Mouse (Mus musculus): Measurements from ENCODE around the gene 9130023H24Rik. TPM values are rescaled to one million over a fixed set of nuclear protein-coding genes. Genes with fewer than 3 reads are reported as not detected.
A peak's percentile ranks its signal among the peaks of the same experiment; 100 is the strongest.

9130023H24Rik gene
- polyA plus RNA-seq, 1 experiment from 2014 or later: 11.5 TPM

- no peak overlapping the region for H3K27ac ChIP-seq (replicated peaks; ENCODE audit: low read depth, low read length)
- H3K9ac ChIP-seq (replicated peaks; ENCODE audit: low read length): no peak overlapping the region
- no peak overlapping the region for H3K4me2 ChIP-seq (ENCODE audit: low read length)
- H3K4me3 ChIP-seq (replicated peaks; ENCODE audit: low read depth, low read length): no peak overlapping the region
- no peak for ATAC-seq (ENCODE audit: low FRiP score, low TSS enrichment)
- 47% methylated on average over 8 of the region's 8 CpGs for WGBS
- H3K4me1 ChIP-seq (ENCODE audit: control insufficient read depth, insufficient read depth, low read length): peaks cover 1% of the 10 kb centered on the region
- H3K9me3 ChIP-seq (ENCODE audit: control insufficient read depth, low read length): no peaks in the 10 kb centered on the region
- no peaks in the 10 kb centered on the region for H3K27me3 ChIP-seq (ENCODE audit: control insufficient read depth, insufficient read depth, low read length)
- no peaks in the 10 kb centered on the region for H3K36me3 ChIP-seq (ENCODE audit: control insufficient read depth, insufficient read depth, low read length)
- DNase-seq: no peak
Observed at GRCm38 (mm10) chr7:128231741-128232140, 6.1 kb downstream of the 9130023H24Rik start.

GRCm38 (mm10) chr7:128220936-128221335, 16.9 kb downstream of the 9130023H24Rik start:
- no peak overlapping the region for H3K27ac ChIP-seq (replicated peaks; ENCODE audit: low read depth, low read length)
- no peak overlapping the region for H3K4me2 ChIP-seq (ENCODE audit: low read length)
- H3K36me3 ChIP-seq (ENCODE audit: control insufficient read depth, insufficient read depth, low read length): no peaks in the 10 kb centered on the region
- no peak for DNase-seq
- H3K27me3 ChIP-seq (ENCODE audit: control insufficient read depth, insufficient read depth, low read length): no peaks in the 10 kb centered on the region
- no peak overlapping the region for H3K9ac ChIP-seq (replicated peaks; ENCODE audit: low read length)
- WGBS: 85% methylated on average over 3 of the region's 3 CpGs
- ATAC-seq (ENCODE audit: low FRiP score, low TSS enrichment): no peak
- H3K4me1 ChIP-seq (ENCODE audit: control insufficient read depth, insufficient read depth, low read length): no peaks in the 10 kb centered on the region
- no peak overlapping the region for H3K4me3 ChIP-seq (replicated peaks; ENCODE audit: low read depth, low read length)
- no peaks in the 10 kb centered on the region for H3K9me3 ChIP-seq (ENCODE audit: control insufficient read depth, low read length)

- ATAC-seq (ENCODE audit: low FRiP score, low TSS enrichment) (no peak), DNase-seq (no peak)
- no peaks in the 10 kb centered on the region for H3K36me3 ChIP-seq (ENCODE audit: control insufficient read depth, insufficient read depth, low read length)
- no peak overlapping the region for H3K27ac ChIP-seq (replicated peaks; ENCODE audit: low read depth, low read length)
- no peaks in the 10 kb centered on the region for H3K4me1 ChIP-seq (ENCODE audit: control insufficient read depth, insufficient read depth, low read length)
- no peak overlapping the region for H3K4me3 ChIP-seq (replicated peaks; ENCODE audit: low read depth, low read length)
- no peaks in the 10 kb centered on the region for H3K27me3 ChIP-seq (ENCODE audit: control insufficient read depth, insufficient read depth, low read length)
- no peak overlapping the region for H3K4me2 ChIP-seq (ENCODE audit: low read length)
- H3K9me3 ChIP-seq (ENCODE audit: control insufficient read depth, low read length): no peaks in the 10 kb centered on the region
- H3K9ac ChIP-seq (replicated peaks; ENCODE audit: low read length): no peak overlapping the region
- WGBS: 93% methylated on average over 4 of the region's 4 CpGs
Observed at GRCm38 (mm10) chr7:128219952-128220351, 17.9 kb downstream of the 9130023H24Rik start.

DNA sequence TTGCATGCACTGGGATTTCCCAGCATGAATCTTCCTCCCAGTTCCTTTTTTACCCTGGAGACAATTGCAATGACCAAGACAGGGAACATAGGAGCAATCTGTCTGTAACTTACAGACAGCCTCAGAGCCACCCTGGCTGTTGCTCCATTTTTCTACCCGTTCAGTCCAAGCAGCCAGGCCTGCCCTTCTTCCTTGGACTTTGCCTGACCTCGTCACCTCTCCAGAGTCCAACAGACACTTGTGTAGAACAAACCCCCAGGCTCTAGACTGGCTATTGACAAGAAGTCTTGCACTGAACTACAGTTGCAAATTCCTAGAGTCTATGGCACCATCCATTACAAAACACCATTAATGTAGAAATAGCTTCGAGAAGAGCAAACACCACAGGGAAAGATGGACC, 28.0 kb downstream of the 9130023H24Rik start:
- Histone ChIP-seq H3K36me3 (ENCODE audit: control insufficient read depth, insufficient read depth, low read length) (no peaks in the 10 kb centered on the region), H3K4me3 (replicated peaks; ENCODE audit: low read depth, low read length) (no peak overlapping the region), H3K9me3 (ENCODE audit: control insufficient read depth, low read length) (no peaks in the 10 kb centered on the region), H3K27ac (replicated peaks; ENCODE audit: low read depth, low read length) (no peak overlapping the region), H3K9ac (replicated peaks; ENCODE audit: low read length) (no peak overlapping the region), H3K4me2 (ENCODE audit: low read length) (no peak overlapping the region), H3K4me1 (ENCODE audit: control insufficient read depth, insufficient read depth, low read length) (no peaks in the 10 kb centered on the region), H3K27me3 (ENCODE audit: control insufficient read depth, insufficient read depth, low read length) (no peaks in the 10 kb centered on the region)
- ATAC-seq (ENCODE audit: low FRiP score, low TSS enrichment) (no peak), DNase-seq (no peak)
- 69% methylated on average over 3 of the region's 3 CpGs for WGBS

DNA sequence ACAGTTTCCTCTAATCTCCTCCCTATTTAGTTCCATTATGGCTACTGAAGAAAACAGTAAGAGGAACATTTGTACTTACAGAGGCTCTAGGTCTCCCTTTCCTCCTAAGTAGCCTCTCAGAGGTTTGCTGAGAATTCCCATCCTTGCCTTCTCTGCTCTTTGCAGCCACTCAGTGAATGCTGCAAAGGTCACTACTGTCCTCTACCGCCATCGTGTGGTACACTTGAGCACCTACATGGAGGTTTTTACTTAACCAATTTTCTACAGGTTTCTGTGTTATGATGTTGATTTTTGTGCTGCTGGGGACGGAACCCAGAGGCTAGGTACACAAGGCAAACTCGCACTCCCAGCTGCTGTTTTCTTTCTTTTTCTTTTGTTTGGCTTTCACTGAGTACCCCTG, 29.6 kb downstream of the 9130023H24Rik start:
- H3K9me3 ChIP-seq (ENCODE audit: control insufficient read depth, low read length): no peaks in the 10 kb centered on the region
- DNase-seq (peak; percentile 92), ATAC-seq (ENCODE audit: low FRiP score, low TSS enrichment) (no peak)
- no peaks in the 10 kb centered on the region for H3K36me3 ChIP-seq (ENCODE audit: control insufficient read depth, insufficient read depth, low read length)
- no peak overlapping the region for H3K9ac ChIP-seq (replicated peaks; ENCODE audit: low read length)
- no peaks in the 10 kb centered on the region for H3K4me1 ChIP-seq (ENCODE audit: control insufficient read depth, insufficient read depth, low read length)
- no peak overlapping the region for H3K4me2 ChIP-seq (ENCODE audit: low read length)
- 8% methylated on average over 4 of the region's 4 CpGs for WGBS
- no peaks in the 10 kb centered on the region for H3K27me3 ChIP-seq (ENCODE audit: control insufficient read depth, insufficient read depth, low read length)
- no peak overlapping the region for H3K4me3 ChIP-seq (replicated peaks; ENCODE audit: low read depth, low read length)
- H3K27ac ChIP-seq (replicated peaks; ENCODE audit: low read depth, low read length): no peak overlapping the region

- H3K27me3 ChIP-seq (ENCODE audit: control insufficient read depth, insufficient read depth, low read length): no peaks in the 10 kb centered on the region
- no peak within 1 kb of the TSS for H3K4me2 ChIP-seq (ENCODE audit: low read length)
- H3K9me3 ChIP-seq (ENCODE audit: control insufficient read depth, low read length): no peaks in the 10 kb centered on the region
- H3K27ac ChIP-seq (replicated peaks; ENCODE audit: low read depth, low read length): no peak within 1 kb of the TSS
- H3K36me3 ChIP-seq (ENCODE audit: control insufficient read depth, insufficient read depth, low read length): no peaks in the 10 kb centered on the region
- ATAC-seq (ENCODE audit: low FRiP score, low TSS enrichment) (no peak), DNase-seq (no peak)
- H3K4me3 ChIP-seq (replicated peaks; ENCODE audit: low read depth, low read length): no peak within 1 kb of the TSS
- no peaks in the 10 kb centered on the region for H3K4me1 ChIP-seq (ENCODE audit: control insufficient read depth, insufficient read depth, low read length)
- WGBS: 86% methylated on average over 6 of the region's 6 CpGs
- no peak within 1 kb of the TSS for H3K9ac ChIP-seq (replicated peaks; ENCODE audit: low read length)
Observed at GRCm38 (mm10) chr7:128206152-128206551, 31.7 kb downstream of the 9130023H24Rik start, which contains the start of gene Cox6a2. Gene Cox6a2 (minus strand): TSS chr7:128206387.

- H3K27me3 ChIP-seq (ENCODE audit: control insufficient read depth, insufficient read depth, low read length): no peaks in the 10 kb centered on the region
- no peak overlapping the region for H3K4me3 ChIP-seq (replicated peaks; ENCODE audit: low read depth, low read length)
- no peak overlapping the region for H3K9ac ChIP-seq (replicated peaks; ENCODE audit: low read length)
- H3K27ac ChIP-seq (replicated peaks; ENCODE audit: low read depth, low read length): no peak overlapping the region
- no peak overlapping the region for H3K4me2 ChIP-seq (ENCODE audit: low read length)
- no peaks in the 10 kb centered on the region for H3K36me3 ChIP-seq (ENCODE audit: control insufficient read depth, insufficient read depth, low read length)
- 85% methylated on average over 18 of the region's 18 CpGs for WGBS
- no peak for ATAC-seq (ENCODE audit: low FRiP score, low TSS enrichment)
- DNase-seq: no peak
- no peaks in the 10 kb centered on the region for H3K9me3 ChIP-seq (ENCODE audit: control insufficient read depth, low read length)
- H3K4me1 ChIP-seq (ENCODE audit: control insufficient read depth, insufficient read depth, low read length): no peaks in the 10 kb centered on the region
Observed at GRCm38 (mm10) chr7:128205695-128206094, 32.1 kb downstream of the 9130023H24Rik start.

DNA sequence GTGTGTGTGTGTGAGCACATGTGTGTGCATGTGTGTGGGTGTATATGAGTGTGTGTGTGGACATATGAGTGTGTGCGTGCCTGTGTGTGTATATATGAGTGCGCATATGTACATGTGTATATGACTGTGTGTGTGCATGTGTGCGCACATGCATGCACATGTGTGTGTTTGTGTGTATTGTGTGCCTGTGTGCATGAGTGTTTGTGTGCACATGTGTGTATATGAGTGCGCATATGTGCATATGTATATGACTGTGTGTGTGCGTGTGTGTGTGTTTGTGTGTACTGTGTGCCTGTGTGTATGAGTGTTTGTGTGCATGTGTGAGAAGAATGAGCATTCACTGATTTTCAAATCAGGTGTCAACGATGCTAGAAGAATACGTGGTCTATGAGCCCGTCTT, 33.7 kb downstream of the 9130023H24Rik start:
- no peaks in the 10 kb centered on the region for H3K27me3 ChIP-seq (ENCODE audit: control insufficient read depth, insufficient read depth, low read length)
- WGBS: 94% methylated on average over 8 of the region's 8 CpGs
- H3K27ac ChIP-seq (replicated peaks; ENCODE audit: low read depth, low read length): no peak overlapping the region
- H3K4me1 ChIP-seq (ENCODE audit: control insufficient read depth, insufficient read depth, low read length): no peaks in the 10 kb centered on the region
- no peak for DNase-seq
- H3K9me3 ChIP-seq (ENCODE audit: control insufficient read depth, low read length): no peaks in the 10 kb centered on the region
- no peak overlapping the region for H3K4me3 ChIP-seq (replicated peaks; ENCODE audit: low read depth, low read length)
- no peak for ATAC-seq (ENCODE audit: low FRiP score, low TSS enrichment)
- H3K4me2 ChIP-seq (ENCODE audit: low read length): no peak overlapping the region
- H3K9ac ChIP-seq (replicated peaks; ENCODE audit: low read length): no peak overlapping the region
- H3K36me3 ChIP-seq (ENCODE audit: control insufficient read depth, insufficient read depth, low read length): no peaks in the 10 kb centered on the region

- no peak overlapping the region for H3K9ac ChIP-seq (replicated peaks; ENCODE audit: low read length)
- DNase-seq (no peak), ATAC-seq (ENCODE audit: low FRiP score, low TSS enrichment) (no peak)
- WGBS: 78% methylated on average over 9 of the region's 9 CpGs
- no peaks in the 10 kb centered on the region for H3K36me3 ChIP-seq (ENCODE audit: control insufficient read depth, insufficient read depth, low read length)
- H3K4me1 ChIP-seq (ENCODE audit: control insufficient read depth, insufficient read depth, low read length): no peaks in the 10 kb centered on the region
- no peak overlapping the region for H3K27ac ChIP-seq (replicated peaks; ENCODE audit: low read depth, low read length)
- no peaks in the 10 kb centered on the region for H3K9me3 ChIP-seq (ENCODE audit: control insufficient read depth, low read length)
- no peak overlapping the region for H3K4me3 ChIP-seq (replicated peaks; ENCODE audit: low read depth, low read length)
- no peak overlapping the region for H3K4me2 ChIP-seq (ENCODE audit: low read length)
- no peaks in the 10 kb centered on the region for H3K27me3 ChIP-seq (ENCODE audit: control insufficient read depth, insufficient read depth, low read length)
Observed at GRCm38 (mm10) chr7:128203071-128203470, 34.8 kb downstream of the 9130023H24Rik start.

Data from midbrain, embryonic 14.5 days (tissue).